Comparison of ENCODE assay signal across 10 mouse cellular contexts in genomic region chr19:41663506-41664242, GRCm38 (mm10).
DNase-seq lines count a peak whose midpoint lies in the region; ATAC-seq and TF ChIP-seq lines count a peak whose summit lies in the region.
"Had no signal": no experiment of that assay in that cellular context is flagged by ENCODE, and none has a peak within 500 bp of the region (broad histone marks: within the 10 kb centered on the region; RNA-seq: fewer than 3 reads in every experiment).

No protein-coding gene starts in this region.

- H3K4me1 ChIP-seq in hindbrain, embryonic 13.5 days (replicated peaks), result peaks cover 81% of the 10 kb centered on the region
- H3K4me1 ChIP-seq in neural tube, embryonic 15.5 days, result peaks cover 60% of the 10 kb centered on the region
- H3K4me1 ChIP-seq: limb, embryonic 13.5 days had no signal

- H3K27me3 ChIP-seq in hindbrain, embryonic 13.5 days, result peaks cover 69% of the 10 kb centered on the region
- peaks cover 5% of the 10 kb centered on the region; the same call in 1 of the 2 replicates for H3K27me3 ChIP-seq in neural tube, embryonic 15.5 days (replicated peaks)

- peak overlapping the region; percentile 87 for H3K27ac ChIP-seq in layer of hippocampus, adult 2 months
- peak overlapping the region; percentile 71 for H3K27ac ChIP-seq in hindbrain, embryonic 13.5 days
- peak overlapping the region; percentile 56; the same call in 1 of the 2 replicates for H3K27ac ChIP-seq in neural tube, embryonic 15.5 days (replicated peaks)
- H3K27ac ChIP-seq: kidney, postnatal 0 days; limb, embryonic 13.5 days had no signal

- H3K9ac ChIP-seq in hindbrain, embryonic 13.5 days, result peak overlapping the region; percentile 36; the same call in 1 of the 2 replicates
- 0 out of 2 replicates have a peak overlapping the region, but pooled peaks have one; percentile 14 for H3K9ac ChIP-seq in neural tube, embryonic 15.5 days (replicated peaks)
- H3K9ac ChIP-seq: limb, embryonic 13.5 days had no signal

- ATAC-seq in hindbrain, embryonic 13.5 days (ENCODE audit: low FRiP score), result 0 out of 2 replicates have a peak, but pooled peaks have one; percentile 22
- ATAC-seq in neural tube, embryonic 15.5 days (ENCODE audit: low FRiP score), result peak; percentile 48; the same call in 1 of the 2 replicates
- no peak for ATAC-seq in cerebellum, adult (ENCODE audit: insufficient number of reproducible peaks, low FRiP score, low TSS enrichment)

- WGBS in hindbrain, embryonic 13.5 days, result 7% methylated on average over 13 of the region's 13 CpGs
- 14% methylated on average over 13 of the region's 13 CpGs for WGBS in neural tube, embryonic 15.5 days

- no peak overlapping the region for H3K4me3 ChIP-seq in layer of hippocampus, adult 2 months
- no peak overlapping the region for H3K4me3 ChIP-seq in hindbrain, embryonic 13.5 days
- no peak overlapping the region for H3K4me3 ChIP-seq in neural tube, embryonic 15.5 days (replicated peaks)
- H3K4me3 ChIP-seq: limb, embryonic 13.5 days had no signal

- TF ChIP-seq CTCF in layer of hippocampus, adult 2 months (conservative IDR thresholded peaks at IDR 0.05), result no peak

- H3K4me2 ChIP-seq in hindbrain, embryonic 13.5 days, result no peak overlapping the region
- no peak overlapping the region for H3K4me2 ChIP-seq in neural tube, embryonic 15.5 days
- H3K4me2 ChIP-seq: limb, embryonic 13.5 days had no signal

- no peaks in the 10 kb centered on the region for H3K36me3 ChIP-seq in hindbrain, embryonic 13.5 days
- no peaks in the 10 kb centered on the region for H3K36me3 ChIP-seq in neural tube, embryonic 15.5 days
- H3K36me3 ChIP-seq: limb, embryonic 13.5 days had no signal

- DNase-seq in layer of hippocampus, adult 2 months (ENCODE audit: low spot score in 2 of 2), result no peak
- DNase-seq in layer of hippocampus, postnatal 36 days, result no peak
- DNase-seq in adrenal gland, adult 8-10 months, result peak; percentile 58
- no peak for DNase-seq in retina, embryonic 14.5 days (ENCODE audit: low spot score)
- DNase-seq in spleen, postnatal 4 days (ENCODE audit: low spot score in 2 of 2), result no peak

- H3K9me3 ChIP-seq in hindbrain, embryonic 13.5 days, result no peaks in the 10 kb centered on the region
- no peaks in the 10 kb centered on the region for H3K9me3 ChIP-seq in neural tube, embryonic 15.5 days (replicated peaks)
- H3K9me3 ChIP-seq: limb, embryonic 13.5 days had no signal
